Mouse (Mus musculus) adrenal gland, postnatal 4 days (tissue): ENCODE results near the gene Selenoi. TPM values are rescaled to one million over a fixed set of nuclear protein-coding genes. Genes with fewer than 3 reads are reported as not detected.
"Not testable (repeated sequence)": the region's sequence is repeated elsewhere in the genome, so short reads cannot be mapped to it uniquely, and the experiment has no call there.

Experiments used
- DNase-seq, 2 experiments: peaks; one replicate each; pipeline ENCODE4 v3.0.0; 2021 to 2022; ENCODE audit warnings: low spot score in 2 of 2, mixed read lengths in 2 of 2
- long read RNA-seq, 2 experiments: library from polyadenylated mRNA; stranded (forward); transcript quantifications; one replicate each; pipeline ENCODE4 v2.0.0; 2021
- total RNA-seq, 2 experiments: library from RNA; stranded (reverse); gene quantifications; 2 replicates each; pipeline ENCODE4 v1.2.3; 2021

The Selenoi gene
- total RNA-seq: 10 to 100 TPM; 27.2 to 30.9 TPM
- long read RNA-seq, experiment 1, full-length matches to known transcripts: 3 of 4 reads
- long read RNA-seq, experiment 1, partial matches to known transcripts: 0 of 4 reads
- long read RNA-seq, experiment 1, other reads (novel, unspliced or antisense): 1 of 4 reads
- long read RNA-seq, experiment 2, full-length matches to known transcripts: 6 of 13 reads
- long read RNA-seq, experiment 2, partial matches to known transcripts: 0 of 13 reads
- long read RNA-seq, experiment 2, other reads (novel, unspliced or antisense): 7 of 13 reads

DNA sequence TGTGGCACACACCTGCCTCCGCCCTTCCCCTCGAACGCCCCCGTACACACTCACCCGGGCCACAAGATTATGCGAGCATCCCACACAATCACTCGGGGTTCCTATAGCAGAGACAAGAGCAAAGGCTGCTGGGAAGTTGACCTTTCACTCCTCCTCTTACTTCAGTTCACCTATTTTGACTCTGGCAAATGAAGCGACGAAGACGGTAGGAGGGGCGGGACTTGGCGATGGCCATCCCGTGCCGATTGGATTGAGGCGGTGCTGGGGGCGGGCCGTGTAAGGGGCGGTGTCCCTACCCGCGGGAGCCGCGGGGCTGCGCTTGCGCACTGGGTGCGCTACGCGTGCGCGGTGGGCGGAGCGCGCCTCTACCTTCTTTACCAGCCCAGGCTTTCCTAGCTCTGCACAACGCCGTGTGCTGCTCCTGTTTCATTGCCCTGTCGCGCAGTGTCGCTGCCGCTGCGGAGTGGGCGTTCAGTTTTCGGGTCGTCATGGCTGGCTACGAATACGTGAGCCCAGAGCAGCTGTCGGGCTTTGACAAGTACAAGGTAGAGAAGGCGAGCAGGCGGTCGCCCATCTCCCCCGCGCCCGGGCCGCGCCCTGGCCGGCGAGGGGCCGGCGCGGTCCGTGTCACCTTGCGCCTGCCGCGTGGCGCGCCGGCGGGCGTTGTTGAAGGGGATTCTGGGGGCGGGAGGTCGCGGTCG is at the start of gene Selenoi:
Gene Selenoi (plus strand): TSS at position 311 of the 701 bp plus-strand sequence.
- DNase-seq: peak; percentile 87 to 97

DNA sequence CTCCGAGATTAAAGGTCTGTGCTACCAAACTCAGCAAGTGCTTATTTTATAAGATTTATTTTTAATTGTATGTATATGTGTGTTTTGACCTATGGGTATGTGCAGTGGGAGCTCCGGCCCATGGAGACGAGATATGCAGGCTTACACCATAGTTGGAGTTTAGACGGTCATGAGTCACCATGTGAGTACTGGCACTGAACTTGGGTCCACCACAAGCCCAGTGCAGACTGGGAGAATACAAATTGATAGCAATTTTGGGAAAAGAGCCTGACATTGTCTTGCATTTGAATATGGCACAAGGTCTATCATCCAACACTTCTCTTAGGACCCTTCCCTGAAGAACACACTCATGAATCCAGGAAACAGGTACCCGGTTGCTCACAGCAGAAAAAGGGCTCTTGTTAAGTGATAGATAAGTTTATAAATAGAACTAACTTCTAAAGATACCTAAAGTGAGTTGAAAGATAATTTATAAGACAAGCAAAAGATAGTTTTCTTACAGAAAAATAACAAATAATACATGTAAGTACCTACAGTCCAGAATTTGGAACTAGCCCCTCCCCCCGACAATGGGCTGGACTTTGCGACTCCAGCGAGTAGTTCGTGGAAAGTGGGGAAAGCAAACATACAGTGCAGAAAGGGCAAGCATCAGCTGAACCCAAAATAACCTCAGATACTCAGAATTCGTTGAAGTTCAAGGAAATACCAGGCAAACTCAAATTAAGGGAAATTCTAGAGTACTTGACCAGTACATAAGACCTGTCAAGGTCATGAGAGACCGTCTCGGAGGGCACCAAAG is 44.5 kb upstream of the Selenoi start:
- DNase-seq: no peak

DNA sequence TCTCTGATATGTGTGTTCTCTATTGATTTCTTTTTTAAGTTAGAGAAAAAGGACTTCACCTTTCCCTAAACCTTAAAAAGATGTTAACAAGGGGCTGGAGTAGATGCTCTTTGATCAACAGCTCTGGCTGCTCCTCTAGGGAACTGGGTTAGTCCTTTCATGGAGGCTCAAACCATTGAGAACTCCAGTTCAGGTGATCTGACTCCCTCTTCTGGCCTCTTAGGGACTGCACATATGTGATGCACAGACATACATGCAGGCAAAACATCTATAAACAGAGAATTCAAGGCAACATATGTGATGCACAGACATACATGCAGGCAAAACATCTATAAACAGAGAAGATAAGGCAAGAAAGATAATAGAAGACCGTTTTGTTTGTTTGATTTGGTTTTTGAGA is 39.9 kb upstream of the Selenoi start:
- no peak for DNase-seq

DNA sequence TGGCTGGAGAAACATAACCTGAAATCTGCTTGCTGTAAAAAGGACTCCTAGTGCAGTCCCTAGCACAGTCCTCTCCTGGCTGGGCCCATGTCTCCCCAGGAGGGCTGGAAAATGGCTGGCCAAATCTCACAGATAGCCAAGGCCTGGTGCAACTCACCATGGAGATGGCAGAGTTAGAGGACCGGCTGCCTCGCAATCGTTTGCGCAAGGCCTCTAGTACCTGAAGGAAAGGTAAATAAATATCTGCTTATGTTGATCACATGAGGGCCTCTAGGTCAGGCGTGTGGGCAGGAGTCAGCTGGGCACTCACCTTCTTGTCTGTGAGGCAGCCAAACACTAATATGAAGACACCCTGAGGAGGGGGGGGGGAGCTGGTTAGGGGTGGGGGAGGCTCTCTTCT is 37.0 kb upstream of the Selenoi start:
- no peak for DNase-seq

- DNase-seq: no peak
These were observed 34.1 kb upstream of the Selenoi start for GRCm38 (mm10) chr5:30198257-30198656.

- no peak for DNase-seq
These were observed 30.9 kb upstream of the Selenoi start for GRCm38 (mm10) chr5:30201521-30201920.

DNA sequence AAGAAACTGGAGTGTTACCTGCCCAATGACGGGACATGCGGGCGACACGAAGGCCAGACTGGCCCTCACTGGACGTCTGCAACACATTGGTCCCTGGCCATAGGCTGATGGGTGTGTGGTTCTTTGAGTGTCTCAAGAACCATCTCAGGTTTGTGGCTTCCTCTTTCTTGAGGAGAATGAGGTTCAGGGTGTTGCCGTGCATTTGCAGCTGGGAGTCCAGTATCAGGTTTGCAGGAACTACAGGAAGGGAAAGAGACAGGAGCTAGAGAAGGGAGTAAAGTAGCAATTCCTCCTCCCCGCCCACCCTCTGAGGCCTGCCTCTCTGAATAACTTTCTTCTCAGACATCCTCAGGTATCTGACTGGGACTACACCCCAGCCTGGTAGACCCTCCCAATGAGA is 30.2 kb upstream of the Selenoi start:
- no peak for DNase-seq

DNA sequence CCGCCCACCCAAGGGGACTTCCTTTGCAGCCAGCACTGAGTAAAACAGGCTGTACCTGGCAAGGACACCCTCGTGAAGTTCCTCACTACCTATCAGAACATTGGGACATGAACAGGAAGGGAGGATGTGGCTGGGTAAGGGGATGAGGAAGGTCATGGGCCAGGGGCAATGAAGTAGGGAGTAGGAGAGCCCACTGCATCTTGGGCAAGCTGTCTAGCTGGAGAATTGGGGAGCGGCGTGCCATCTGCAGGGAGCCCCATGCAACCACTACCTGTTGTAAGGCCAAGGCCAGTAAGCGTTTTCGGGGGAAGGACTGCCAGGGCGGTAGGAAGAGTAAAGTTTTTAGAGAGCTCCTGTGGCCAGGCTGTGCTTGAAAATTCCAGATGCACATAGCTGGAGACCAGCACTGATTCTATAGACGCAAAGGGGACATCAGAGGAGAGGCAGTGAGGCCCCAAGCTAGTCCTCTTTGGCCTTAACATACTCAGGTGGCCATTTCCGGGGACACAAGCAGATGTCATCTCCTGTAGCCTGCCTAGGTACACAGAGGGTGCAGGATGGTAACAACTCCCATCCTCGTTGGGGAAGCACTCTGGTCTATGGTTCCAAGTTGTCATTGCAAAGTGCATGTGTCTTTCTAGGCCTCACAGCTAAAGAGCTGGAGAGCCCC is 29.0 kb upstream of the Selenoi start:
- DNase-seq: no peak

DNA sequence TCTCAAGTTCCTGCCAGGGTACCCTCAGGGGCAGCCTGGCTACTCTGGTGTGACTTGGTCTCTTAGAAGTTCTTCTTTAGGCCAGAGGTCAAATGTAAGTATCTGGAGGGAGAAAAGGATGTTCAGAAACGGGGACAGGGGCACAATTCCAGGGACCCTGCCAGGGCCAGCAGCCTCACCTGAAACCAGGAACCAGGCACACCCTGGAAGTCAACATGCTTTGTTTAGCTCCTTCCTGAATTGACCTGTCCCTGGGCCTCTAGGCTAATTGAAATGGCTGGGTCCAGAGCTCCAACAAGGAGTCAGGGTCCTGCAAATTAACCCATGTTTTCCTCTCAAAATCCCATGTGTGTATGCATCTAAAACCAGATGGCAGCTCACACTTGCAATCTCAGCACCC is 27.9 kb upstream of the Selenoi start:
- DNase-seq: no peak

DNA sequence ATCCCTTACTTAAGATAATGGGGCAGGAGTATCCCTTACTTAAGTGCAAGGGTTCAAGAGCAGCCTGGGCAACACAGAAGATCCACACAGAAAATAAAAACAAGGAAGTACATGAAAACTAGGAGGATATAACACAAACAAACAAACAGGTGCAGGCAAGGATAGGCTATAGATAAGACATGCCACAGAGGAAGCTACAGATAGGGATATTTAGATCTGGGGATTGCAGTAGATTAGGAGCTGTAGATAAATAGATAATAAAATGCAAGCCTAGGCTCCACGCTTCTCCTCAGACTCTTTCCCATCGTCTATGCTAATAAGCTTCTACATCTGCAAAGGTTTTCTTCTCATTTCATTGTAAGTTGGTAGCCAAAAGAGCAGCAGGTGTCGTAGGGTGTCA is 27.3 kb upstream of the Selenoi start:
- no peak for DNase-seq

DNA sequence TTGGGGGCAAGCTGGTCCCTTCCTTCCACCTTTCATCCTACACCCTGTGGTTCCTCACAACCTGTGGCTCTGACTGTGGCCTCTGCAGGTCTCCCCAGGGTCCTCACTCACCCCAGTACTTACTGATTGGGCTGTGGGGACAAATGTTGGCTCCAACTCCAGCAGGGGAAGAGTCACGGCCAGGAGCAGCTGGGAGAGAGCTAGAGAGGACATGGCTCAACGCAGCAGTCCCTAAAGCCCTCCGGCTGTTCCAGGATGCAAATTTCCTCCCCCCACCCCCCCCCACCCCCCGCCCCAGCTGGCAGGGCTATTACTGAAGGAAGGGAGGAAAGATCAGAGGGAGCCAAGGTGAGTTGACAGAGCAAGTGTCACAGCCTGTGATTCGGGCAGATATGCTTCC is 26.9 kb upstream of the Selenoi start, which contains the start of gene Adgrf3:
Gene Adgrf3 (minus strand): TSS at position 230 of the 400 bp plus-strand sequence.
- no peak for DNase-seq

GRCm38 (mm10) chr5:30207276-30207675 is 25.1 kb upstream of the Selenoi start:
- DNase-seq: no peak

GRCm38 (mm10) chr5:30210758-30211157 is 21.6 kb upstream of the Selenoi start:
- not testable (repeated sequence) for DNase-seq

DNA sequence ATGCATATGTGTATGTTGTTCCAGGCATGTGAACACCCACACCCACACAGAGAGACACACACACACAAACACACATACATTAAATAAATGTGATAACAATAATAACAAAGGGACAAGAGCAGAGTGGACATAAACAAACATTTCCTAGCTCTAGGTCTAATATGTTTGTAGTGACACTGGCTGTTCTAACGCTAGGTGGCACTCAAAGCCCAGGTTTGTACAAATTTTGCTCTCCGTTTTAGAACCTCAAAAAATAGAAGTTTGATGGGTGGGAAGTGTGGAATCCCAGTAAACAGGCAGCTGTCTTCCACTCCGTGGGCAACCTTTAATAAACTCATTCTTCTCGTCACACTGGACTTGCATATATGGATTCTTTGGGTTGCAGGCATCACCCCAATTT is 17.5 kb upstream of the Selenoi start:
- DNase-seq: peak in 1 of 2 experiments; percentile 38

- DNase-seq: no peak
These were observed 16.4 kb upstream of the Selenoi start for GRCm38 (mm10) chr5:30215970-30216369.

GRCm38 (mm10) chr5:30219715-30220114 is 12.7 kb upstream of the Selenoi start:
- no peak for DNase-seq

DNA sequence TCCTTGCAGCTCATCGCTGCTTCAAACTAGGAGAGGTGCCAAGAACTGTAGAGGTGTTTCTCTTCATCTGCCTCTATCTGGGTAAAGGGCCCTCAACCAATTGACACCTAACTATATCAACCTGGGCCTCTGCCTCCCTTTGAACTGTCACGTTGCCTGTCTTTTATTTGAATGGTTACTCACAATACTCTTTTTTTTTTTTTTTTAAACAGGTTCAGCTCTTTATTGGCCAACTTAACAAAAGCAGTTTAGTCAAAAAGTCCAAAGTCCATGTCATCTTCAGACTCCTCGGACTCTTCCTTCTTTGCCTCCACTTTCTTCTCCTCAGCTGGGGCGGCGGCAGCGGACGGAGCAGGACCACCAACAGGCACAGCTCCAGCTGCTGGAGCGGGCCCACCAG is 11.7 kb upstream of the Selenoi start:
- DNase-seq: no peak

DNA sequence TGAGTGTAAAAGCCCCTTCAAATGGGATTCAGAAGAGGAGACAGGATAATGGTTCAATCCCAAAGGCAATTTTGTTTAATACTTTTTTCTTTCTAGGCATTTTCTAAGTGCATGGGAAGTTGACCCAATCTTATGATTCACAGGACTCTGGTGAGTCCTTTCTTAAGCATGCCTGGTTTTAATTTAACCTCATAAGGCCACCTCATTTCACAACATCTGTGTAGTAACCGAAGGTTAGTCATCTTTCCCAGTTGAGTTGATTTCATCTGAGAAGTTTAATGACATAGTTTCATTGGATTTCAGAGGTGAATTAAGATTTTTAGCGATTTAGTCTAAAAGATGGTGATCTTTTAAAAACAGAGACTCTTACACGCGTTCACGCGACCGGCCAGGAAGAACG is 9.7 kb upstream of the Selenoi start:
- no peak for DNase-seq

- DNase-seq: no peak
These were observed 1.5 kb upstream of the Selenoi start for GRCm38 (mm10) chr5:30230901-30231300.

DNA sequence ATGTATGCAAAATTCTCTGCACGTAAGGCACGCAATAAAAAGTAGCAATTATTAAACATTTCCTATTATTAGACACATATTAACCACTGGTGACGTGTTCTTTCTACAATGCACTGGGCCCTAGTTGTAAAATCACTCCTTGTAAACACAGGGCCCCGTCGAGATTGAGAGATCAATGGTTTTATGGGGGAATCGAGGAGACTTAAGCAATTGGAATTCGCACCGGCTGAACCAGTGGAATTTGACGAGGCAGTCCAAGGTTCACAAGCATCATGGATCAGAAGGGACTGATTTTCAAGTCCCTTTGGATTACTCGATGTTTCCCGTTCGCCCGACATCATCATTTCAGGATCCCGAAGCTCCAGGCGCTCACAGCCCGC is 500 bp upstream of the Selenoi start:
- no peak for DNase-seq

DNA sequence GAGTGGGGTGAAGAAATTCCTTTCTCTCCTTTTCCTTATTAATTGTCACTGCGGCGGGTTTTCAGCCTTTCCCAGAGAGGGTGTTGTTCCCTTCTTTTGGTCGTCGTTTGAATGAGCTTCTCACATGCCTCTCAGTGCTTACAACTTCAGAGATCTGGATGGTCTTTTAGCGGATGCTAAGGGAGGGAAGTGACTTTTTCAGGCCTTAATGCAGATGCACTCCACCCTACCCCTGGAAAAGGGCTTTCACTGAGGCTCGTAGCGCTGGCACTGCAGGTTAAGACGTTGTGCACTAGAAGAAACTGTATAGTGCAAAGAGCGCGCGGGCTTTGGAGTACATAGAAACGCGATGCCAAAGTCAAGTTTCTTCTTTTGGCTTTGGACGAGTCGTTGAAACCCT is 661 bp downstream of the Selenoi start:
- DNase-seq: no peak
